Mouse (Mus musculus) C2C12 (cell line): Measurements from ENCODE around the gene Mcu. TPM values are rescaled to one million over a fixed set of nuclear protein-coding genes. Genes with fewer than 3 reads are reported as not detected.

ENCODE experiments used
- H3K27me3 ChIP-seq: one replicate; pipeline ENCODE4 v1.6.1; 2011; ENCODE audit not compliant: control insufficient read depth, insufficient read depth, insufficient read length
- H3K36me3 ChIP-seq: one replicate; pipeline ENCODE4 v1.6.1; 2011; ENCODE audit not compliant: control insufficient read depth, insufficient read depth
- H3K4me3 ChIP-seq: one replicate; pipeline ENCODE4 v1.5.1; 2011; ENCODE audit warnings: mild to moderate bottlenecking, control low read depth; ENCODE audit not compliant: poor library complexity, insufficient read depth, severe bottlenecking
- H3K79me2 ChIP-seq: one replicate; pipeline ENCODE4 v1.6.1; 2011; ENCODE audit not compliant: control insufficient read depth, insufficient read depth
- H3K79me3 ChIP-seq: one replicate; pipeline ENCODE4 v1.6.1; 2011; ENCODE audit warnings: low read depth, control low read depth
- H3ac ChIP-seq: one replicate; pipeline ENCODE3; 2011; ENCODE audit warnings: low read depth; ENCODE audit not compliant: control insufficient read depth, insufficient read length
- CEBPB ChIP-seq: IDR thresholded peaks from one replicate; pipeline ENCODE4 v1.6.1; 2011; ENCODE audit warnings: low read depth, mild to moderate bottlenecking, control low read depth, moderate library complexity
- CTCF ChIP-seq: IDR thresholded peaks from one replicate; pipeline ENCODE4 v1.5.1; 2011; ENCODE audit not compliant: control insufficient read depth, insufficient read depth, insufficient read length
- FOSL1 ChIP-seq: IDR thresholded peaks from one replicate; pipeline ENCODE4 v1.8.0; 2011; ENCODE audit warnings: mild to moderate bottlenecking, low read length; ENCODE audit not compliant: poor library complexity, insufficient read depth, severe bottlenecking
- MAX ChIP-seq: IDR thresholded peaks from one replicate; pipeline ENCODE4 v1.6.1; 2011; ENCODE audit warnings: mild to moderate bottlenecking, control low read depth
- MYOD1 ChIP-seq: IDR thresholded peaks from one replicate; pipeline ENCODE4 v1.6.1; 2011; ENCODE audit warnings: low read depth; ENCODE audit not compliant: control insufficient read depth, insufficient read length
- MYOG ChIP-seq: IDR thresholded peaks from one replicate; pipeline ENCODE4 v1.6.1; 2011; ENCODE audit not compliant: control insufficient read depth, insufficient read length; ENCODE audit errors: extremely low read depth
- USF1 ChIP-seq: IDR thresholded peaks from one replicate; pipeline ENCODE4 v1.6.1; 2011; ENCODE audit warnings: low read depth, mild to moderate bottlenecking, control low read depth, moderate library complexity
- polyA plus RNA-seq: library from polyadenylated mRNA; unstranded; fragments of >200 nt; fragmentation: generic; extraction: Trizol; gene quantifications from one replicate; pipeline ENCODE4 v1.2.1, GENCODE M21; 2012; ENCODE audit warnings: missing spikeins

The Mcu gene
- polyA plus RNA-seq, 1 experiment: 23.3 TPM

DNA sequence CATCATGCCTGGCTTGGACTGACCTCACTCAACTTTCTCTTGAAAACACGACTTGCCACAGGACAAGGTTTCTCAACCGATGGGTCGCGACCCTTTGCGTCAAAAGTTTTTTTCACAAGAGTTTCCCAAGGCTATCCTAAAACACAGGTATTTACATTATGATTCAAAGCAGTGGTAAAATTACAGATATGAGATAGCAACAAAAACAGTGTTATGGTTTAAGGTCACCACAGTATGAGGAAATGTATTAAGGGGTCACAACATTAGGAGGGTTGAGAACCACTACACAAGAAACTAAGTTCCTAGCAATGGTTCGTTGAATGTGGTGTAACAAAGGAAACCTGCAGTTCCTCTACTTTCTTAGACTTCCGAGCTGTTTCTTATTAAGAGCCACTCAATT is 1.3 kb upstream of the Mcu start:
- no peaks in the 10 kb centered on the region for H3K36me3 ChIP-seq
- H3ac ChIP-seq: no peak overlapping the region
- no peaks in the 10 kb centered on the region for H3K27me3 ChIP-seq
- H3K4me3 ChIP-seq: no peak overlapping the region
- peaks cover 34% of the 10 kb centered on the region for H3K79me3 ChIP-seq
- TF ChIP-seq MYOD1: no peak
- no peak for TF ChIP-seq CEBPB
- H3K79me2 ChIP-seq: peaks cover 37% of the 10 kb centered on the region

- Histone ChIP-seq H3K79me2 (peaks cover 54% of the 10 kb centered on the region), H3ac (peak within 1 kb of the TSS; percentile 95), H3K27me3 (no peaks in the 10 kb centered on the region), H3K79me3 (peaks cover 50% of the 10 kb centered on the region), H3K4me3 (peak within 1 kb of the TSS; percentile 77), H3K36me3 (no peaks in the 10 kb centered on the region)
- TF ChIP-seq FOSL1 (no peak), CTCF (no peak), USF1 (no peak)
These were observed 441 bp downstream of the Mcu start, which contains the start of gene Gm10322 for GRCm38 (mm10) chr10:59615981-59616520. TSS of gene Gm10322 (plus strand) at chr10:59616063.

GRCm38 (mm10) chr10:59615411-59615810 is 1.1 kb downstream of the Mcu start:
- TF ChIP-seq MAX (no peak), MYOG (no peak), FOSL1 (no peak), CEBPB (no peak), MYOD1 (no peak), USF1 (no peak), CTCF (no peak)

GRCm38 (mm10) chr10:59614141-59614540 is 2.4 kb downstream of the Mcu start:
- H3K4me3 ChIP-seq: no peak overlapping the region
- no peak for TF ChIP-seq CTCF
- no peak for TF ChIP-seq MYOD1
- TF ChIP-seq MYOG: no peak
- TF ChIP-seq CEBPB: no peak
- no peak for TF ChIP-seq MAX
- no peak for TF ChIP-seq FOSL1
- TF ChIP-seq USF1: no peak
- H3K79me3 ChIP-seq: peaks cover 69% of the 10 kb centered on the region
- no peaks in the 10 kb centered on the region for H3K27me3 ChIP-seq
- H3ac ChIP-seq: no peak overlapping the region
- no peaks in the 10 kb centered on the region for H3K36me3 ChIP-seq
- H3K79me2 ChIP-seq: peaks cover 73% of the 10 kb centered on the region

More at GRCm38 (mm10) chr10:59615411-59615810, 1.1 kb downstream of the Mcu start:
- peaks cover 56% of the 10 kb centered on the region for H3K79me3 ChIP-seq
- H3K79me2 ChIP-seq: peaks cover 60% of the 10 kb centered on the region
- H3K36me3 ChIP-seq: no peaks in the 10 kb centered on the region
- H3K4me3 ChIP-seq: peak overlapping the region; percentile 77
- no peaks in the 10 kb centered on the region for H3K27me3 ChIP-seq
- peak overlapping the region; percentile 95 for H3ac ChIP-seq

DNA sequence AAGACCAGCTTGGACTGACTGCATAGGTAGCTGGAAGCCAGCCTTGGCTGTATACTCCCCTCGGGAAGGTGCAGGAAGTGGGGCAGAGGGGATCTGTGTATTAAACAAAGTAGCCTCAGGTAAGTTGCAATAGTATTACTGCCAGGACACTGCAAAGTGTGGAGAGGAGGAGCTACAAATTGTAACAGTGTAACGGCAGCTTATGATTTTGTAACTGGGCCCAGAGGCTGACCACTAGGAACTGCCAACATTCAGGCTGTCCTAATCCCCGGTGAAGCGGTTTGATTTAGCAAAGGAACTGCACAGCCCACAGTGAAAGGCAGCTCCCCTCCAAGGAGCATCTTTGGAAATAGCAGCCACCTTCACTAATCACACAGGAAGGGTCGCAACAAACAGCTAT is 3.2 kb downstream of the Mcu start:
- H3ac ChIP-seq: no peak overlapping the region
- H3K36me3 ChIP-seq: no peaks in the 10 kb centered on the region
- H3K79me3 ChIP-seq: peaks cover 77% of the 10 kb centered on the region

DNA sequence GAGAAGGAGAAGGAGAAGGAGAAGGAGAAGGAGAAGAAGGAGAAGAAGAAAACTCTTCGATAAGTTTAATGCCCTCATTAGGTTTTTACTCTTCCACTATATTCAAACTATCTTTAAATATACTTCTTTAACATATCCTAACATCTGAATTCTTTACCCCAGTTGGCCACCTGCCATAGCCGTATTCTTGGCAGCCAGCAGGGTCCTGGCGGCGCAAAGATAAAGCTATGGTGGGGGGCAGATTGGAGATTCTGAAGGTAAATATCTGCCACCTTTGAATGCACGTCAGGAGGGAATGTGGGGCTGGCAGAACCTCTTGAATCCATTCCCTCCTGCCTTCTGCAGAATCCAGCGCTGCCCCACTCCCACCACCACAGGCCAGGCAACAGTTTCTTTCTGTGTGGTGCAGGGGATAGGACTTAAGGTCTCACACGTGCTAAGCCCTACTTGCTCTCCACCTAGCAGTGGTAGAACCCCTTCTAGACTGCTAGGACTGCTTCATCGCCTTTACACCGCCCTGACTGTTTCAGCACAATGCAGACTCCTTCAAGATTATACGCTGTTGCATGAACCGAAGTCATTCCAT is 11.5 kb downstream of the Mcu start:
- Histone ChIP-seq H3ac (no peak overlapping the region), H3K4me3 (no peak overlapping the region), H3K36me3 (peaks cover 8% of the 10 kb centered on the region), H3K79me3 (peaks cover 88% of the 10 kb centered on the region), H3K27me3 (no peaks in the 10 kb centered on the region), H3K79me2 (peaks cover 100% of the 10 kb centered on the region)
- no peak for TF ChIP-seq FOSL1
- no peak for TF ChIP-seq CTCF
- TF ChIP-seq USF1: no peak
- no peak for TF ChIP-seq MAX
- no peak for TF ChIP-seq MYOG

More for the DNA sequence above, 3.2 kb downstream of the Mcu start:
- no peaks in the 10 kb centered on the region for H3K27me3 ChIP-seq
- no peak overlapping the region for H3K4me3 ChIP-seq
- H3K79me2 ChIP-seq: peaks cover 82% of the 10 kb centered on the region
- TF ChIP-seq CTCF (no peak), CEBPB (no peak), USF1 (no peak), MYOD1 (no peak), MYOG (no peak), MAX (no peak), FOSL1 (no peak)
